ENCODE assay signal across 20 mouse cellular contexts in the genomic region with DNA sequence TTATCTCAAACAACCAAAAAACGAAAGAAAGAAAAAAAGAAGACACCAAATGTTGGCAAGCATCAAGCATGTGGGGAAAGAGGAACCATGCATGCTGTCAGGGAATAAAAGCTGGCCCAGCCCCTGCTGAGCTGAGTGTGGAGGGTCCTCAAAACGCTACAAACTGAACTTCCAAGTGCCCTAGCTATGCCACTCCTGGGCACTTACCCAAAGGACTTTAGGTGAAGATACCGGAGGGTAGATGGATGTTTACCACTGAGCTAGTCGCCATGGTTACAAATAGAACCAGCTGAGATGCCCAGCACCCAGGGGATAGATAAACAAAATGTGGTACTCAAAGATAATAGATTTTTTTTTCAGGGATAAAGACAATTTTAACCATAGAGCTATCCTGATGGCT. TPM values are rescaled to one million over a fixed set of nuclear protein-coding genes. Genes with fewer than 3 reads are reported as not detected.
DNase-seq lines count a peak whose midpoint lies in the region; ATAC-seq and TF ChIP-seq lines count a peak whose summit lies in the region.
"Had no signal": no experiment of that assay in that cellular context is flagged by ENCODE, and none has a peak within 500 bp of the region (broad histone marks: within the 10 kb centered on the region; RNA-seq: fewer than 3 reads in every experiment).

Cxcr5 (minus strand) TSS at position 281 of the 400 bp plus-strand sequence.

- no peaks in the 10 kb centered on the region for H3K79me2 ChIP-seq in CH12.LX (replicated peaks; ENCODE audit: control insufficient read depth, extremely low read depth, insufficient read depth, poor library complexity, severe bottlenecking)

- peak; percentile 17 for DNase-seq in hindbrain, postnatal 0 days (ENCODE audit: low spot score)
- DNase-seq in hindbrain, embryonic 14.5 days (ENCODE audit: low spot score), result no peak
- no peak for DNase-seq in CH12.LX (ENCODE audit: extremely low read depth)
- DNase-seq in liver, embryonic 13.5 days, result no peak
- no peak for DNase-seq in thymus, postnatal 0 days (ENCODE audit: low spot score)
- DNase-seq in urinary bladder, postnatal 36 days (ENCODE audit: low spot score in 2 of 2), result no peak
- DNase-seq: adrenal gland, postnatal 14 days; cerebellum, adult 8-10 months; embryo, embryonic 11 days; gastrocnemius, postnatal 25 days; kidney, adult 9 months; right cerebral cortex, postnatal 14 days; thymus, postnatal 4 days had no signal

- no peak within 1 kb of the TSS for H3K9ac ChIP-seq in hindbrain, postnatal 0 days (replicated peaks; ENCODE audit: low read length)
- no peak within 1 kb of the TSS for H3K9ac ChIP-seq in hindbrain, embryonic 14.5 days
- H3K9ac ChIP-seq in CH12.LX (ENCODE audit: insufficient read depth, low read depth), result no peak within 1 kb of the TSS; the same call in 1 of the 2 replicates
- H3K9ac ChIP-seq in liver, embryonic 13.5 days, result no peak within 1 kb of the TSS; the same call in 1 of the 2 replicates
- H3K9ac ChIP-seq: heart, embryonic 12.5 days; limb, embryonic 13.5 days; stomach, embryonic 15.5 days had no signal

- H3K36me3 ChIP-seq in hindbrain, postnatal 0 days (ENCODE audit: insufficient read depth, low read length), result no peaks in the 10 kb centered on the region
- no peaks in the 10 kb centered on the region for H3K36me3 ChIP-seq in hindbrain, embryonic 14.5 days (replicated peaks; ENCODE audit: control insufficient read depth, insufficient read depth)
- no peaks in the 10 kb centered on the region for H3K36me3 ChIP-seq in CH12.LX (replicated peaks in 1 of 2; ENCODE audit: control insufficient read depth in 1 of 2, insufficient read depth in 1 of 2, low read length in 1 of 2)
- no peaks in the 10 kb centered on the region for H3K36me3 ChIP-seq in liver, embryonic 13.5 days
- H3K36me3 ChIP-seq: heart, embryonic 12.5 days; hindbrain, embryonic 10.5 days; limb, embryonic 13.5 days; stomach, embryonic 15.5 days had no signal

- dilution Hi-C loops in CH12.LX (cut with MboI; ENCODE audit: extremely low pct_ligation_motif_present, extremely low pct_unique_long_range_greater_than_20kb, low sequenced_read_pairs), result no loop called here

- H3K27me3 ChIP-seq in hindbrain, postnatal 0 days (ENCODE audit: insufficient read depth, low read length), result no peaks in the 10 kb centered on the region
- H3K27me3 ChIP-seq in hindbrain, embryonic 14.5 days (ENCODE audit: control insufficient read depth, insufficient read depth, low read length), result no peaks in the 10 kb centered on the region
- no peaks in the 10 kb centered on the region for H3K27me3 ChIP-seq in CH12.LX (replicated peaks)
- no peaks in the 10 kb centered on the region for H3K27me3 ChIP-seq in liver, embryonic 13.5 days
- H3K27me3 ChIP-seq: heart, embryonic 12.5 days; limb, embryonic 13.5 days; stomach, embryonic 15.5 days had no signal

- no peak for TF ChIP-seq POLR2A in CH12.LX (IDR thresholded peaks at IDR 0.05; ENCODE audit: low read depth, low read length)

- no peak for TF ChIP-seq RAD21 in CH12.LX (IDR thresholded peaks at IDR 0.05; ENCODE audit: low read depth, low read length)

- no peak within 1 kb of the TSS for H3K4me3 ChIP-seq in hindbrain, postnatal 0 days (ENCODE audit: low read length)
- H3K4me3 ChIP-seq in hindbrain, embryonic 14.5 days (replicated peaks; ENCODE audit: low read length), result no peak within 1 kb of the TSS
- H3K4me3 ChIP-seq in CH12.LX (replicated peaks in 1 of 3; ENCODE audit: low read depth in 2 of 3, low read length in 2 of 3, poor library complexity in 1 of 3), result no peak within 1 kb of the TSS
- H3K4me3 ChIP-seq in liver, embryonic 13.5 days (replicated peaks), result no peak within 1 kb of the TSS
- H3K4me3 ChIP-seq: heart, embryonic 12.5 days; hindbrain, embryonic 10.5 days; limb, embryonic 13.5 days; stomach, embryonic 15.5 days had no signal

- H3K4me1 ChIP-seq in hindbrain, postnatal 0 days (ENCODE audit: insufficient read depth, low read length), result no peaks in the 10 kb centered on the region
- no peaks in the 10 kb centered on the region for H3K4me1 ChIP-seq in hindbrain, embryonic 14.5 days (replicated peaks; ENCODE audit: control insufficient read depth, insufficient read depth, low read length)
- peaks cover 16 to 43% of the 10 kb centered on the region in 2 experiments for H3K4me1 ChIP-seq in CH12.LX (ENCODE audit: control insufficient read depth in 1 of 2, insufficient read depth in 2 of 2)
- H3K4me1 ChIP-seq in liver, embryonic 13.5 days (replicated peaks), result peaks cover 50% of the 10 kb centered on the region
- H3K4me1 ChIP-seq: heart, embryonic 12.5 days; limb, embryonic 13.5 days; stomach, embryonic 15.5 days had no signal

- H3K4me2 ChIP-seq in hindbrain, postnatal 0 days (ENCODE audit: low read depth, low read length), result no peak within 1 kb of the TSS
- no peak within 1 kb of the TSS for H3K4me2 ChIP-seq in hindbrain, embryonic 14.5 days (replicated peaks)
- peak within 1 kb of the TSS; percentile 3; the same call in 1 of the 2 replicates for H3K4me2 ChIP-seq in CH12.LX (ENCODE audit: insufficient read depth, low read depth, poor library complexity, severe bottlenecking)
- H3K4me2 ChIP-seq in liver, embryonic 13.5 days, result peak within 1 kb of the TSS; percentile 48
- H3K4me2 ChIP-seq: heart, embryonic 12.5 days; limb, embryonic 13.5 days; stomach, embryonic 15.5 days had no signal

- 41% methylated on average over 4 of the region's 4 CpGs for WGBS in hindbrain, postnatal 0 days
- 49% methylated on average over 4 of the region's 4 CpGs for WGBS in hindbrain, embryonic 14.5 days
- WGBS in liver, embryonic 13.5 days (ENCODE audit: insufficient replicate concordance), result 25% methylated on average over 4 of the region's 4 CpGs

- ATAC-seq in hindbrain, postnatal 0 days, result no peak
- ATAC-seq in hindbrain, embryonic 14.5 days (ENCODE audit: low FRiP score), result no peak
- ATAC-seq in common myeloid progenitor, adult 5-6 weeks (replicated peaks; ENCODE audit: low read depth, poor library complexity, severe bottlenecking), result peak; percentile 64
- ATAC-seq in liver, embryonic 13.5 days (ENCODE audit: low read depth), result peak; percentile 72
- ATAC-seq in cerebellum, adult (ENCODE audit: insufficient number of reproducible peaks, low FRiP score, low TSS enrichment), result no peak

- no peak for TF ChIP-seq EP300 in CH12.LX (IDR thresholded peaks at IDR 0.05; ENCODE audit: low read length)

- no peak within 1 kb of the TSS for H3K27ac ChIP-seq in hindbrain, postnatal 0 days
- H3K27ac ChIP-seq in hindbrain, embryonic 14.5 days, result no peak within 1 kb of the TSS
- peak within 1 kb of the TSS; percentile 25 for H3K27ac ChIP-seq in CH12.LX (ENCODE audit: insufficient read depth, low read depth)
- peak within 1 kb of the TSS; percentile 61 for H3K27ac ChIP-seq in liver, embryonic 13.5 days
- H3K27ac ChIP-seq: hindbrain, embryonic 10.5 days; limb, embryonic 13.5 days; stomach, embryonic 15.5 days had no signal

- in situ Hi-C loops in CH12.LX (cut with MboI; ENCODE audit: low pct_ligation_motif_present, low pct_unique_long_range_greater_than_20kb, low sequenced_read_pairs), result no loop called here

- no peaks in the 10 kb centered on the region for H3K9me3 ChIP-seq in hindbrain, postnatal 0 days (ENCODE audit: low read length)
- H3K9me3 ChIP-seq in hindbrain, embryonic 14.5 days (ENCODE audit: control insufficient read depth, low read length), result no peaks in the 10 kb centered on the region
- H3K9me3 ChIP-seq in CH12.LX (replicated peaks; ENCODE audit: low read length), result no peaks in the 10 kb centered on the region
- no peaks in the 10 kb centered on the region for H3K9me3 ChIP-seq in liver, embryonic 13.5 days (replicated peaks)
- H3K9me3 ChIP-seq: heart, embryonic 12.5 days; hindbrain, embryonic 10.5 days; stomach, embryonic 15.5 days had no signal

- no peak for TF ChIP-seq CTCF in hindbrain, postnatal 0 days (IDR thresholded peaks at IDR 0.05; ENCODE audit: low read depth)
- TF ChIP-seq CTCF in CH12.LX (conservative IDR thresholded peaks at IDR 0.05 in 1 of 2, IDR thresholded peaks at IDR 0.05 in 1 of 2; ENCODE audit: low read depth in 2 of 2, low read length in 2 of 2), result no peak

TF ChIP-seq in CH12.LX, 34 proteins besides CTCF, POLR2A, EP300 and RAD21:
- TF ChIP-seq ZNF384 (IDR thresholded peaks at IDR 0.05; ENCODE audit: low read depth, low read length) (no peak), MAFK (IDR thresholded peaks at IDR 0.05; ENCODE audit: insufficient replicate concordance, low read length) (no peak), POLR2AphosphoS2 (IDR thresholded peaks at IDR 0.05; ENCODE audit: low read depth, low read length) (no peak), USF2 (conservative IDR thresholded peaks at IDR 0.05; ENCODE audit: low read depth, low read length) (no peak), E2F4 (IDR thresholded peaks at IDR 0.05; ENCODE audit: insufficient replicate concordance, low read depth, low read length) (no peak), NRF1 (IDR thresholded peaks at IDR 0.05; ENCODE audit: low read depth, low read length) (no peak), CHD2 (IDR thresholded peaks at IDR 0.05; ENCODE audit: low read length) (no peak)
TF ChIP-seq in CH12.LX: peak in this region for 0.

RNA-seq across cellular contexts. Expression of gene Cxcr5, which starts in this region (rescaled TPM):
- not detected in 2 replicates for total RNA-seq in hindbrain, postnatal 0 days (2014; rRNA removed)
- polyA plus RNA-seq in hindbrain, postnatal 0 days (2015; fragmentation: Nextera tagmentation; extraction: Ambion mirVana), result not detected in 2 replicates
- not detected in 2 replicates for polyA plus RNA-seq in hindbrain, embryonic 14.5 days (2014; fragmentation: Nextera tagmentation; extraction: Ambion mirVana)
- total RNA-seq in CH12.LX (2012; rRNA removed) (27.7 and 30.2 TPM in 2 replicates), CH12.LX (2014; rRNA removed) (75.4 and 93.4 TPM in 2 replicates)
- 61.2 and 70.5 TPM in 2 replicates for polyA plus RNA-seq in CH12.LX (2012; ENCODE audit: insufficient read length, low read depth)
- total RNA-seq in common myeloid progenitor, adult 5-6 weeks (2017), result not detected in 2 replicates
- 0.09 TPM in 1 of 2 replicates, not detected in the other for polyA plus RNA-seq in liver, embryonic 13.5 days (2015; fragmentation: Nextera tagmentation; extraction: Ambion mirVana)
- polyA plus RNA-seq in thymus, postnatal 0 days (2015; fragmentation: Nextera tagmentation; extraction: Ambion mirVana), result 1.4 and 1.5 TPM in 2 replicates
- total RNA-seq: gastrocnemius, postnatal 25 days; left cerebral cortex, adult 18-20 months had no signal
- polyA plus RNA-seq: heart, embryonic 12.5 days; hindbrain, embryonic 10.5 days had no signal

Comparison
In these comparisons a context has a peak if more than half of its experiments do, and no peak if none do; other contexts are left out.
1. RNA of gene Cxcr5 (total RNA-seq): 27.7 to 93.4 TPM in CH12.LX; not detected in hindbrain, postnatal 0 days and not detected in common myeloid progenitor, adult 5-6 weeks; every median in the first group is over 10 times any median in the second.
2. RNA of gene Cxcr5 (polyA plus RNA-seq): 61.2 to 70.5 TPM in CH12.LX; 1.4 to 1.5 TPM in thymus, postnatal 0 days, 0.09 TPM in liver, embryonic 13.5 days, not detected in hindbrain, embryonic 14.5 days and not detected in hindbrain, postnatal 0 days; every median in the first group is over 10 times any median in the second.
3. Peak in DNase-seq in hindbrain, postnatal 0 days; RNA of the gene not detected or under 1 TPM.
4. Peak in ATAC-seq in common myeloid progenitor, adult 5-6 weeks; RNA of the gene not detected or under 1 TPM.
5. Peak in ATAC-seq, H3K27ac ChIP-seq and H3K4me2 ChIP-seq in liver, embryonic 13.5 days; RNA of the gene not detected or under 1 TPM.